Mouse (Mus musculus) hindbrain, embryonic 16.5 days (tissue): ENCODE measurements around the gene Cav1. TPM values are rescaled to one million over a fixed set of nuclear protein-coding genes. Genes with fewer than 3 reads are reported as not detected.

ENCODE experiments used
- ATAC-seq: fragments of 200-750 bp; cut with Nextera tagmentation; 2 replicates; pipeline ENCODE4 v1.8.0; 2017; ENCODE audit warnings: moderate TSS enrichment, moderate library complexity
- H3K27ac ChIP-seq: fragments of 300-500 bp; sonication (generic); 2 replicates; pipeline ENCODE4 v1.5.1; 2014; ENCODE audit warnings: low read depth, mild to moderate bottlenecking, control low read depth, low read length, moderate library complexity
- H3K27me3 ChIP-seq: fragments of 300-500 bp; sonication (generic); replicated peaks from 2 replicates; pipeline ENCODE4 v1.6.1; 2014; ENCODE audit warnings: low read length; ENCODE audit not compliant: control insufficient read depth, insufficient read depth
- H3K36me3 ChIP-seq: fragments of 300-500 bp; sonication (generic); 2 replicates; pipeline ENCODE4 v1.6.1; 2014; ENCODE audit warnings: mild to moderate bottlenecking, low read length, moderate library complexity, mixed read lengths; ENCODE audit not compliant: control insufficient read depth, insufficient read depth
- H3K4me1 ChIP-seq: fragments of 300-500 bp; sonication (generic); 2 replicates; pipeline ENCODE4 v1.6.1; 2014; ENCODE audit warnings: low read depth, low read length; ENCODE audit not compliant: control insufficient read depth, insufficient read depth
- H3K4me2 ChIP-seq: fragments of 300-500 bp; sonication (generic); 2 replicates; pipeline ENCODE4 v1.6.1; 2014; ENCODE audit warnings: mild to moderate bottlenecking, low read length, control low read depth, moderate library complexity
- H3K4me3 ChIP-seq: fragments of 300-500 bp; sonication (generic); 2 replicates; pipeline ENCODE4 v1.5.1; 2014; ENCODE audit warnings: mild to moderate bottlenecking, low read length, control low read depth, moderate library complexity
- H3K9ac ChIP-seq: fragments of 300-500 bp; sonication (generic); 2 replicates; pipeline ENCODE4 v1.6.1; 2014; ENCODE audit warnings: low read depth, mild to moderate bottlenecking, control low read depth, low read length, moderate library complexity
- H3K9me3 ChIP-seq: fragments of 300-500 bp; sonication (generic); 2 replicates; pipeline ENCODE4 v1.6.1; 2014; ENCODE audit warnings: mild to moderate bottlenecking, low read length, moderate library complexity; ENCODE audit not compliant: control insufficient read depth
- WGBS: fragments of 180-500 bp; shearing (Covaris S2); extraction: QIAGEN DNeasy Blood & Tissue Kit; methylation state at CpG from one replicate; pipeline ENCODE4 v1.1.7; 2014; 5-methylcytosine and 5-hydroxymethylcytosine counted together
- polyA plus RNA-seq: library from polyadenylated mRNA; unstranded; fragments of >200 nt; fragmentation: Nextera tagmentation; extraction: Ambion mirVana; gene quantifications from 2 replicates; pipeline ENCODE4 v1.2.1, GENCODE M21; 2015

Gene Cav1
- polyA plus RNA-seq, result 45.8 and 46.0 TPM in 2 replicates

- 0 out of 2 replicates have a peak within 1 kb of the TSS, but pooled peaks have one; percentile 10 for H3K27ac ChIP-seq
- no peaks in the 10 kb centered on the region for H3K36me3 ChIP-seq
- peaks cover 17% of the 10 kb centered on the region for H3K4me1 ChIP-seq
- no peaks in the 10 kb centered on the region for H3K9me3 ChIP-seq
- peak within 1 kb of the TSS; percentile 47 for H3K4me3 ChIP-seq
- peak within 1 kb of the TSS; percentile 58 for H3K9ac ChIP-seq
- H3K4me2 ChIP-seq, result peak within 1 kb of the TSS; percentile 96
- peaks cover 8% of the 10 kb centered on the region for H3K27me3 ChIP-seq
- WGBS, result 1% methylated on average over 26 of the region's 26 CpGs
- peak; percentile 87 for ATAC-seq
Measured at GRCm38 (mm10) chr6:17305954-17306601, at the start of gene Cav1. TSS of gene Cav1 (plus strand) at chr6:17306335.

- Histone ChIP-seq H3K4me3 (no peak overlapping the region), H3K9ac (no peak overlapping the region), H3K36me3 (no peaks in the 10 kb centered on the region), H3K4me2 (no peak overlapping the region), H3K27ac (no peak overlapping the region), H3K4me1 (no peaks in the 10 kb centered on the region), H3K27me3 (no peaks in the 10 kb centered on the region), H3K9me3 (no peaks in the 10 kb centered on the region)
- WGBS, result 100% methylated on average over 1 of the region's 1 CpGs
- no peak for ATAC-seq
Measured at GRCm38 (mm10) chr6:17258142-17258541, 48.0 kb upstream of the Cav1 start.

- H3K36me3 ChIP-seq, result no peaks in the 10 kb centered on the region
- 82% methylated on average over 1 of the region's 1 CpGs for WGBS
- H3K9me3 ChIP-seq, result no peaks in the 10 kb centered on the region
- H3K4me2 ChIP-seq, result no peak overlapping the region
- H3K4me1 ChIP-seq, result no peaks in the 10 kb centered on the region
- H3K4me3 ChIP-seq, result no peak overlapping the region
- no peak overlapping the region for H3K27ac ChIP-seq
- H3K9ac ChIP-seq, result no peak overlapping the region
- no peak for ATAC-seq
- no peaks in the 10 kb centered on the region for H3K27me3 ChIP-seq
Measured at GRCm38 (mm10) chr6:17258911-17259310, 47.2 kb upstream of the Cav1 start.

GRCm38 (mm10) chr6:17262786-17263185 lies 43.3 kb upstream of the Cav1 start:
- Histone ChIP-seq H3K27me3 (no peaks in the 10 kb centered on the region), H3K9ac (no peak overlapping the region), H3K9me3 (no peaks in the 10 kb centered on the region), H3K27ac (no peak overlapping the region), H3K4me1 (no peaks in the 10 kb centered on the region), H3K36me3 (no peaks in the 10 kb centered on the region), H3K4me2 (no peak overlapping the region), H3K4me3 (no peak overlapping the region)
- 57% methylated on average over 2 of the region's 2 CpGs for WGBS
- no peak for ATAC-seq

- H3K27me3 ChIP-seq, result no peaks in the 10 kb centered on the region
- no peak overlapping the region for H3K27ac ChIP-seq
- no peaks in the 10 kb centered on the region for H3K36me3 ChIP-seq
- H3K9me3 ChIP-seq, result no peaks in the 10 kb centered on the region
- H3K4me1 ChIP-seq, result no peaks in the 10 kb centered on the region
- no peak overlapping the region for H3K4me2 ChIP-seq
- WGBS, result 83% methylated on average over 4 of the region's 4 CpGs
- no peak overlapping the region for H3K9ac ChIP-seq
- ATAC-seq, result no peak
- H3K4me3 ChIP-seq, result no peak overlapping the region
Measured at GRCm38 (mm10) chr6:17265043-17265442, 41.1 kb upstream of the Cav1 start.

- H3K27me3 ChIP-seq, result no peaks in the 10 kb centered on the region
- H3K9me3 ChIP-seq, result no peaks in the 10 kb centered on the region
- no peak overlapping the region for H3K4me3 ChIP-seq
- H3K4me1 ChIP-seq, result no peaks in the 10 kb centered on the region
- WGBS, result 76% methylated on average over 3 of the region's 3 CpGs
- no peak overlapping the region for H3K27ac ChIP-seq
- no peak overlapping the region for H3K4me2 ChIP-seq
- H3K9ac ChIP-seq, result no peak overlapping the region
- no peak for ATAC-seq
- H3K36me3 ChIP-seq, result no peaks in the 10 kb centered on the region
Measured at GRCm38 (mm10) chr6:17266466-17266865, 39.7 kb upstream of the Cav1 start.

- Histone ChIP-seq H3K4me3 (no peak overlapping the region), H3K27me3 (no peaks in the 10 kb centered on the region), H3K4me2 (no peak overlapping the region), H3K9ac (no peak overlapping the region), H3K27ac (no peak overlapping the region), H3K36me3 (no peaks in the 10 kb centered on the region), H3K9me3 (no peaks in the 10 kb centered on the region), H3K4me1 (peaks cover 7% of the 10 kb centered on the region)
- ATAC-seq, result no peak
- WGBS, result 85% methylated on average over 3 of the region's 3 CpGs
Measured at GRCm38 (mm10) chr6:17278366-17278765, 27.8 kb upstream of the Cav1 start.

- peak within 1 kb of the TSS; percentile 98 for H3K4me2 ChIP-seq
- peak; percentile 94 for ATAC-seq
- WGBS, result 1% methylated on average over 30 of the region's 40 CpGs
- H3K9me3 ChIP-seq, result no peaks in the 10 kb centered on the region
- no peak within 1 kb of the TSS; the same call in 1 of the 2 replicates for H3K27ac ChIP-seq
- peak within 1 kb of the TSS; percentile 79 for H3K9ac ChIP-seq
- H3K36me3 ChIP-seq, result no peaks in the 10 kb centered on the region
- H3K4me1 ChIP-seq, result peaks cover 7% of the 10 kb centered on the region
- H3K4me3 ChIP-seq, result peak within 1 kb of the TSS; percentile 66
- no peaks in the 10 kb centered on the region for H3K27me3 ChIP-seq
Measured at GRCm38 (mm10) chr6:17280939-17281756, 25.0 kb upstream of the Cav1 start, which contains the start of gene Cav2. TSS of gene Cav2 (plus strand) at chr6:17281185.

GRCm38 (mm10) chr6:17281757-17282092 lies 24.4 kb upstream of the Cav1 start:
- peak; percentile 46; the same call in 1 of the 2 replicates for ATAC-seq

More at GRCm38 (mm10) chr6:17281757-17282092, 24.4 kb upstream of the Cav1 start:
- no peaks in the 10 kb centered on the region for H3K27me3 ChIP-seq
- no peaks in the 10 kb centered on the region for H3K36me3 ChIP-seq
- peak overlapping the region; percentile 79 for H3K9ac ChIP-seq
- H3K4me3 ChIP-seq, result peak overlapping the region; percentile 66
- WGBS, result 28% methylated on average over 8 of the region's 8 CpGs
- peaks cover 7% of the 10 kb centered on the region for H3K4me1 ChIP-seq
- H3K27ac ChIP-seq, result no peak overlapping the region
- peak overlapping the region; percentile 98 for H3K4me2 ChIP-seq
- no peaks in the 10 kb centered on the region for H3K9me3 ChIP-seq
